Mouse (Mus musculus): ENCODE data around the gene Zfhx3.

- no peak for TF ChIP-seq POLR2A (IDR thresholded peaks at IDR 0.05; ENCODE audit: insufficient read depth, low read length)
- TF ChIP-seq CTCF (IDR thresholded peaks at IDR 0.05; ENCODE audit: low read depth, low read length): no peak
These were observed 967.0 kb downstream of the Zfhx3 start for GRCm38 (mm10) chr8:108909455-108909854.
